Mouse (Mus musculus): ENCODE measurements at regions not wholly inside any gene's neighbourhood (a gene's known extent, or its start where the extent isn't known, plus 50 kb on each side); places are given as distances from the start of the nearest gene placed in this dataset.

DNA sequence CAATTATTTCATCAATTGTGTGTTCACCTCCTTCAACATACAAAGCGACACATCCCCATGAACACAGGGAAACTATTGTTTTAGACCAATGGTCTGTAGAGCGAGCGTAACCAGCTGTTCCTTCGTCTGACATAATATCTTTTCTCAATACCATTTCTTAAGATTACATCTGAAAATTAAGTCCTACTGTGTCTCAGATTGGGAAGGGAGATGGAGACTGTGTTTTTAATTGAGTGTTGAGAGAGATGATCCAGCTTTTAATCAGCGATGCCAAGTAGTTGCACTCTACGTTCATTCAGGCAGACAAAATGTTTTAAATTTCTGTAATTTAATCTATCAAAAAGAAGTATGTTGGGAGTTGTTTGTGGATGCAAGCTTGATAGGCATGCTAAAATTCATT, 445.3 kb downstream of the Hdgfl1 start:
- Histone ChIP-seq H3K27ac (no peak overlapping the region), H3K9me3 (no peaks in the 10 kb centered on the region), H3K36me3 (no peaks in the 10 kb centered on the region), H3K4me2 (replicated peaks) (no peak overlapping the region), H3K4me3 (replicated peaks) (no peak overlapping the region), H3K9ac (replicated peaks) (no peak overlapping the region), H3K4me1 (replicated peaks) (no peaks in the 10 kb centered on the region), H3K27me3 (no peaks in the 10 kb centered on the region)
- 88% methylated on average over 6 of the region's 6 CpGs for WGBS
- ATAC-seq = no peak

DNA sequence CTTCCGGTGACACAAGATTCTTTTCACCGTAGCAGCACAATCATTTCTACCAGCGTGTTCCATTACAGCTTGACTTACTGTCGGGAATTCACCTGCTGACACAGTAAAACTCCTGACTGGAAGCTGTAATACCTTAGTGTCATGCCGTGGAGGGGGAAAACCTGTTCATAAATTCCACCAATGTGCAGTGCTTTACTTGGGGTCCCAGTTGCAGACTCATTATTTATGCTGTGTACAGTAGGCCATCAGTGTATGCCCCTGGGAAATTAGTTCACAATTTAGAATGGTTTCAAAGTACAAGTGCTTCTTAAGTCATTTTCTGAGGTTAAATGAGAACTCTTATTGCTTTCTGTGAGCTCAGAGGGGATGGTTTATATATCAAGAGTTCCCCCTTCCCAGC, 451.4 kb downstream of the Hdgfl1 start:
- Histone ChIP-seq H3K27ac (no peak overlapping the region), H3K4me3 (replicated peaks) (no peak overlapping the region), H3K9ac (replicated peaks) (no peak overlapping the region), H3K4me2 (replicated peaks) (no peak overlapping the region), H3K9me3 (no peaks in the 10 kb centered on the region), H3K4me1 (replicated peaks) (no peaks in the 10 kb centered on the region), H3K36me3 (no peaks in the 10 kb centered on the region), H3K27me3 (no peaks in the 10 kb centered on the region)
- 85% methylated on average over 5 of the region's 5 CpGs for WGBS
- no peak for ATAC-seq

DNA sequence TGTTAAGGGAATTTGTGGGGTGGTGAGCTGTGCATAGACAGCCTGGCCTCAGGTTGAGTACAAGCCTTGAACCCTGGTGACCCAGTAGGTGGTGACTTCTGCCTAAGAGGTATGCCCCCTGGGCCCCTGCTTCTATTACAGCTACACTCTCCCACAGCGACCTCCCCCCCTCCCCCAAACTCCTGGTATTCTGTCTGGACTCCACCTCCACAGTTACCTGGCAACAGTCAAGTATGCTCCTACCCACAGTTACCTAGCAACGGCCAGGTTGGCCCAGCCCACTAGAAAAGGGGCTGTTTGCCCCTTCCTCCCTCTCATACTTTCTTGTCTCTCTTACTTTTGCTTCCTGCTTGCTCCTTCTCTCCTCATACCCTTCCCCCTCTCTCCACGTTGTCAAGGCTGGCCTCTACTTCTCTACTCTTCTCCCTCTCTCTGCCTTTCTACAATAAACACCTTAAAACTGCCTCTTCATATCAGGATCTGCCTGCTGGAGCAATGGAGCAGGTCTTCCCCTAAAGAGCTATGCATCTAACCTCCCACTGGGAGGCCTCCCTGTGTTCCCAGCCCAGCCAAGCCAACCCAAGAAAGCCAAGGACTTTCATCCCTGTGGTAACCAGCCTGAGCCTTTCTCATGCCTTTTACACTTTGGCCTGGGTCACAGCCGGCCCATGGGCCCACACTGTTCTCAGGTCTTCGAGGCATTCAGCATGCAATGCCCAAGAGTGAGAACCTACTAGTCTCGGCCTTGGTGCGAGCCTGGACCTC, 457.5 kb downstream of the Hdgfl1 start:
- Histone ChIP-seq H3K4me3 (replicated peaks) (no peak overlapping the region), H3K27me3 (no peaks in the 10 kb centered on the region), H3K9ac (replicated peaks) (no peak overlapping the region), H3K4me2 (replicated peaks) (no peak overlapping the region), H3K36me3 (no peaks in the 10 kb centered on the region), H3K27ac (no peak overlapping the region), H3K4me1 (replicated peaks) (no peaks in the 10 kb centered on the region), H3K9me3 (no peaks in the 10 kb centered on the region)
- 0 out of 2 replicates have a peak, but pooled peaks have one; percentile 17 for ATAC-seq
- whole genome bisulfite sequencing = 52% methylated on average over 7 of the region's 7 CpGs

GRCm38 (mm10) chr13:26284073-26284444, 485.9 kb downstream of the Hdgfl1 start:
- H3K27me3 ChIP-seq = no peaks in the 10 kb centered on the region
- no peaks in the 10 kb centered on the region for H3K9me3 ChIP-seq
- 70% methylated on average over 3 of the region's 3 CpGs for WGBS
- no peaks in the 10 kb centered on the region for H3K4me1 ChIP-seq (replicated peaks)
- ATAC-seq = no peak
- H3K9ac ChIP-seq (replicated peaks) = no peak overlapping the region
- H3K4me3 ChIP-seq (replicated peaks) = no peak overlapping the region
- no peak overlapping the region for H3K4me2 ChIP-seq (replicated peaks)
- no peak overlapping the region for H3K27ac ChIP-seq
- no peaks in the 10 kb centered on the region for H3K36me3 ChIP-seq

DNA sequence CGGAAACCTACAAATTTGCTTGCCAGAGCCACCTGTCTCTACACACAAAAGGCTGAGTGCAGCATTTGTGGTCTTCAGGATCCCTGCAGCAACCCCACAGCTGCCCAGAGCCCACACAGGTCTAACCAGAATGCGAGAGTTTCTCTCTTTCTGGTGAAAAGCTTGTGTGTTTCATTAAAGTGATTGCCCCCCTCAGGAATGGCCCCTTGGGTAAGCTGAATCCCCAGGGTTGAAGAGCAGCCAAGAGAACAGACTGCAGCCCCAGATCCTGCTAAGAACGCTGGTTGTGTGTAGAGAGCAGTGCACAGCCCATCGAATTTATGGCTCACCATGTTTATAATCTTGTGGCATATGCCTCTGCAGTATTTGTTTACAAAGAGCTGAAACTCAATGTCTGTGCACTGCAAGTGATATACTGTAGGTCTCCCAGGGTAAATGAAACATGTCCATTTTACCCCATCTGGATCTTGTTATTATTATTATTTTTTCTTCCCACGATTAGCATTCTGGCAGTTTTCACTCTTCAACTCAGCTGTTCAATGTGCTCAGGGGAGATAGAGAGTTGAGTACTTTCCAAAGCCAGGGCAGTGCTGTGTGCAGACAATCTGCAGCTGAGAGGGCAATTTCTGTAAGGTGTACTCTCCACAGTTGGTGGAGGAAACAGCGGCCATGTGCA, 486.4 kb downstream of the Hdgfl1 start:
- Histone ChIP-seq H3K4me1 (replicated peaks) (no peaks in the 10 kb centered on the region), H3K27ac (no peak overlapping the region), H3K36me3 (no peaks in the 10 kb centered on the region), H3K4me3 (replicated peaks) (no peak overlapping the region), H3K9ac (replicated peaks) (no peak overlapping the region), H3K4me2 (replicated peaks) (no peak overlapping the region), H3K27me3 (no peaks in the 10 kb centered on the region), H3K9me3 (no peaks in the 10 kb centered on the region)
- WGBS = 82% methylated on average over 6 of the region's 6 CpGs
- 0 out of 2 replicates have a peak, but pooled peaks have one; percentile 30 for ATAC-seq

DNA sequence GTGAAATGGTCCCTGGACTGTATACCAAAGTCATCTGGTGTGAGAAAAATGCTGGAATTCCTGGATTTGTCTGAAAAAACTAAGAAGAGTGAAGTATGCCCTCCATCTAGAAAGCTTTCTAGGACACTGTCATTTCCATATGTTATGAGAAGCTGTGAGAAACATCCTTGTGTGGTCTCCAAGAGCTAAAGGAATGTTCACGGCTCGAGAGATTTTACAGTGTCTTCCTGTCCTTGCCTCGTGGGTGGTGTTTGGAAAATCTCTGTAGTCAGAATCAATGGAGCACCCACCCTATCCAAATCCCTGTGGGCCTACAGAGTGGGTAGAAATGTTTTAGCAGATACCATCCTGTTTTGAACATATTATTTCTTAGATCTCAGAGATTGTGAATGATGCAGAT, 487.7 kb downstream of the Hdgfl1 start:
- 87% methylated on average over 3 of the region's 3 CpGs for WGBS
- ATAC-seq = no peak
- H3K36me3 ChIP-seq = no peaks in the 10 kb centered on the region
- no peak overlapping the region for H3K4me2 ChIP-seq (replicated peaks)
- H3K27ac ChIP-seq = no peak overlapping the region
- no peak overlapping the region for H3K9ac ChIP-seq (replicated peaks)
- no peaks in the 10 kb centered on the region for H3K27me3 ChIP-seq
- H3K4me3 ChIP-seq (replicated peaks) = no peak overlapping the region
- H3K4me1 ChIP-seq (replicated peaks) = no peaks in the 10 kb centered on the region
- no peaks in the 10 kb centered on the region for H3K9me3 ChIP-seq

GRCm38 (mm10) chr13:26272850-26273249, 497.1 kb downstream of the Hdgfl1 start:
- no peak overlapping the region for H3K4me3 ChIP-seq (replicated peaks)
- no peak overlapping the region for H3K27ac ChIP-seq
- no peak overlapping the region for H3K4me2 ChIP-seq (replicated peaks)
- no peaks in the 10 kb centered on the region for H3K9me3 ChIP-seq
- ATAC-seq = no peak
- no peaks in the 10 kb centered on the region for H3K27me3 ChIP-seq
- H3K36me3 ChIP-seq = no peaks in the 10 kb centered on the region
- 93% methylated on average over 3 of the region's 3 CpGs for WGBS
- no peak overlapping the region for H3K9ac ChIP-seq (replicated peaks)
- H3K4me1 ChIP-seq (replicated peaks) = no peaks in the 10 kb centered on the region

GRCm38 (mm10) chr13:26267501-26267900, 502.5 kb downstream of the Hdgfl1 start:
- Histone ChIP-seq H3K36me3 (no peaks in the 10 kb centered on the region), H3K9me3 (no peaks in the 10 kb centered on the region), H3K4me1 (replicated peaks) (no peaks in the 10 kb centered on the region), H3K4me2 (replicated peaks) (no peak overlapping the region), H3K27ac (no peak overlapping the region), H3K27me3 (no peaks in the 10 kb centered on the region), H3K4me3 (replicated peaks) (no peak overlapping the region), H3K9ac (replicated peaks) (no peak overlapping the region)
- 87% methylated on average over 2 of the region's 2 CpGs for WGBS
- no peak for ATAC-seq

DNA sequence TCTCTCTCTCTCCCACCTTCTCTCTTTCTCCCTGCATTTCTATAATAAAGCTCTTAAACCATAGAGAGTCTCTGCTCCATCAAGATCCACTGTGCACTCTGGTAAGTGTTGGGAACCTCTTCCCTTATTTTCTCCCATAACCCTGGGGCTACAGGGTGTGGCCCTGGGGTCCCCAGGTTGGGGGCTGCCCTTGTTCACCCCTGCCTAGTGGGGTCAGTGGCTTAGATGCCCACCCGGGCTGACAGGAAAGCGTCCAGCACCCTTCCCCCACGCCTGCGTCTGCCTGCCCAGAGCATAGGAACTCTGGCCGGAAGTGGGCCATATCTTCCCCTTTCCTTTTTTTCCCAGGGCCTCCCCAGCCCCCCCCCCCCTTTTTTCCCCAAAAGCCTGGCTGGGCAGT, 534.0 kb downstream of the Hdgfl1 start:
- Histone ChIP-seq H3K27ac (no peak overlapping the region), H3K9ac (replicated peaks) (no peak overlapping the region), H3K4me2 (replicated peaks) (no peak overlapping the region), H3K4me3 (replicated peaks) (no peak overlapping the region), H3K36me3 (no peaks in the 10 kb centered on the region), H3K4me1 (replicated peaks) (no peaks in the 10 kb centered on the region), H3K27me3 (no peaks in the 10 kb centered on the region), H3K9me3 (no peaks in the 10 kb centered on the region)
- WGBS = 81% methylated on average over 5 of the region's 5 CpGs
- no peak for ATAC-seq

DNA sequence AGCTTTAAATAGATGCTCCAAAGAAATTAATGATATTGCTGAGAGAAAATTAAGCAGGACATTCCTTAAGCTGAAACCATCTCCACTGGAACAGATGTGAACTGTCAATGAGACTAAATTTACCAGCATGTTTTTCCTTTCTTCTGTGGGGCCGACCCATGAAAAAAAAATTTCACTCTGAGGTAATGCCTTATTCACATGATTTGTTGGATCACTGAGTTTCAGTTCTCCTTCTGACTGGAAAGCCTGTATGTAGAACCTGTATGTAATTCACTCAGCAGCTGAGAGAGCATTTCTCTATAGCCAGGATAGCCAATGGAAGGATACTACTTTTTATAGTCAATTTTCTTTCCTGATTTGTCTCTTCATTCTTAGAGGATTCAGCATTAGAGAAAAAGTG, 535.3 kb downstream of the Hdgfl1 start:
- no peaks in the 10 kb centered on the region for H3K9me3 ChIP-seq
- no peak for ATAC-seq
- WGBS = 88% methylated on average over 1 of the region's 1 CpGs
- no peak overlapping the region for H3K27ac ChIP-seq
- H3K36me3 ChIP-seq = no peaks in the 10 kb centered on the region
- no peaks in the 10 kb centered on the region for H3K27me3 ChIP-seq
- H3K4me2 ChIP-seq (replicated peaks) = no peak overlapping the region
- no peak overlapping the region for H3K9ac ChIP-seq (replicated peaks)
- H3K4me3 ChIP-seq (replicated peaks) = no peak overlapping the region
- H3K4me1 ChIP-seq (replicated peaks) = no peaks in the 10 kb centered on the region

DNA sequence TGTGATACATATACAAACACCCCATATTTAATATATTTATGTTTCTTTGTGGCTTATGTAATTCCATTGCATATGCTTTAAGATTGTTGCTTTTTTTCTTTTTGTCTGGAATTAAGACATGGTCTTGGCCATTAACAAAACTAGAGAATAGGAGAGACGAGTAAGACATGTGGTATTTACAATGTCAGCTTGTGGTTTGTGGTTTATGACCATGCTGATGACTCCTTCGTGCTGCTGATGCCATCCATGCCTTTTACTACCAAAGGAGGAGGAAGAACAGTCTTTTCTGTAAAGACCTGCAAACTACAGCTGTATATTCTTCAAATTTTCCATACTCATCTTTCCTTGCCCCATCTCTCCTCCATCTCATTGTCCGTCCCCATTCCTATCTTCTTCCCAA, 552.7 kb downstream of the Hdgfl1 start:
- Histone ChIP-seq H3K27ac (no peak overlapping the region), H3K4me1 (replicated peaks) (no peaks in the 10 kb centered on the region), H3K9ac (replicated peaks) (no peak overlapping the region), H3K4me3 (replicated peaks) (no peak overlapping the region), H3K9me3 (no peaks in the 10 kb centered on the region), H3K27me3 (no peaks in the 10 kb centered on the region), H3K4me2 (replicated peaks) (no peak overlapping the region), H3K36me3 (no peaks in the 10 kb centered on the region)
- no peak for ATAC-seq
- WGBS = 87% methylated on average over 3 of the region's 3 CpGs

DNA sequence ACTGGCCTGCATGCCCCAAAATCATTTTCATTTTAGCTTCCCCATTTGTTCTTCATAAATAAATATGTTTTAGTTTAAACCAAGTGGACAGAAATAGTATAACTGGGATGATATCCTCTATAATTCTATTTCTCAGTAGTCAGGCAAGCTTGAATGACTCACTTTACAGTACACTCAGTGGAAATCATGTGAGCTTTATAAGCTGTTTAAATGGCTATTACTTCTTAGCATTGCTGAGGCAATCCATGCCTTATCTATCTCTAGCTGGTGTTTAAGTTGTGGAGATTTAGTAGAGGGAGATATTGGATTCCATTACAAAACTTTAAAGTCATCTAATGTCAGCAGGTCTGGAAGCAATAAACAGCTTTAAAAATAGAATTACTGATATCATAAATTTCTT, 553.4 kb downstream of the Hdgfl1 start:
- Histone ChIP-seq H3K4me2 (replicated peaks) (no peak overlapping the region), H3K9me3 (no peaks in the 10 kb centered on the region), H3K27ac (no peak overlapping the region), H3K4me3 (replicated peaks) (no peak overlapping the region), H3K27me3 (no peaks in the 10 kb centered on the region), H3K36me3 (no peaks in the 10 kb centered on the region), H3K4me1 (replicated peaks) (no peaks in the 10 kb centered on the region), H3K9ac (replicated peaks) (no peak overlapping the region)
- no peak for ATAC-seq
